Mouse (Mus musculus) pancreas, adult 10 weeks (tissue): ENCODE measurements around the gene Gm10477. TPM values are rescaled to one million over a fixed set of nuclear protein-coding genes. Genes with fewer than 3 reads are reported as not detected.

Source experiments
- polyA plus RNA-seq: library from polyadenylated mRNA; stranded (reverse); fragments of 350-450 nt; fragmentation: Illumina TruSeq; extraction: RNeasy Lipid Tissue Mini Kit (QIAGEN cat#74804); gene quantifications from one replicate; pipeline ENCODE4 v1.2.3, GENCODE M21; 2015; ENCODE audit warnings: low read depth, low replicate concordance; ENCODE audit not compliant: insufficient read depth

Gm10477 gene
- not detected for polyA plus RNA-seq

GRCm38 (mm10) chrX:56524442-56524841 lies at the start of gene Gm10477:
Gene Gm10477, plus strand, starts transcription at chrX:56524742.

GRCm38 (mm10) chrX:56549506-56549905 lies 25.0 kb downstream of the Gm10477 start, which contains the start of gene Gm648:
Gene Gm648, minus strand, starts transcription at chrX:56549606.

Other genes with a start within 250 kb of the Gm10477 start
- 1.4 TPM for gene Zfp449, start 178.3 kb upstream of the Gm10477 start, polyA plus RNA-seq
- gene Smim10l2a, start 150.2 kb upstream of the Gm10477 start, polyA plus RNA-seq, result 1.3 TPM
- gene Gm2174, start 76.8 kb upstream of the Gm10477 start, polyA plus RNA-seq, result not detected
- 43.9 TPM for gene Ints6l, start 69.9 kb upstream of the Gm10477 start, polyA plus RNA-seq
- not detected for gene Gm648, start 24.9 kb downstream of the Gm10477 start, polyA plus RNA-seq
- 3.9 TPM for gene Mmgt1, start 73.3 kb downstream of the Gm10477 start, polyA plus RNA-seq
- gene Slc9a6, start 85.0 kb downstream of the Gm10477 start, polyA plus RNA-seq, result 3.5 TPM
- gene Fhl1, start 207.0 kb downstream of the Gm10477 start, polyA plus RNA-seq, result 25.1 TPM